Mouse (Mus musculus) kidney, embryonic 16.5 days (tissue): ENCODE measurements at regions not wholly inside any gene's neighbourhood (a gene's known extent, or its start where the extent isn't known, plus 50 kb on each side); places are given as distances from the start of the nearest gene placed in this dataset.

ENCODE experiments used
- ATAC-seq: fragments of 200-750 bp; cut with Nextera tagmentation; 2 replicates; pipeline ENCODE4 v1.8.0; 2017; ENCODE audit warnings: moderate TSS enrichment; ENCODE audit not compliant: low FRiP score, low TSS enrichment
- H3K27ac ChIP-seq: fragments of 300-500 bp; sonication (generic); 2 replicates; pipeline ENCODE4 v1.5.1; 2014; ENCODE audit warnings: low read length
- H3K27me3 ChIP-seq: fragments of 300-500 bp; sonication (generic); 2 replicates; pipeline ENCODE4 v1.6.1; 2014; ENCODE audit warnings: low read length, control low read depth, mixed read lengths; ENCODE audit not compliant: insufficient read depth
- H3K36me3 ChIP-seq: fragments of 300-500 bp; sonication (generic); 2 replicates; pipeline ENCODE4 v1.6.1; 2014; ENCODE audit warnings: low read length, control low read depth, mixed read lengths; ENCODE audit not compliant: insufficient read depth
- H3K4me1 ChIP-seq: fragments of 300-500 bp; sonication (generic); 2 replicates; pipeline ENCODE4 v1.6.1; 2014; ENCODE audit warnings: low read length, control low read depth, mixed read lengths; ENCODE audit not compliant: insufficient read depth
- H3K4me2 ChIP-seq: fragments of 300-500 bp; sonication (generic); replicated peaks from 2 replicates; pipeline ENCODE4 v1.6.1; 2014; ENCODE audit warnings: low read depth, low read length
- H3K4me3 ChIP-seq: fragments of 300-500 bp; sonication (generic); 2 replicates; pipeline ENCODE4 v1.5.1; 2014; ENCODE audit warnings: mild to moderate bottlenecking, low read length
- H3K9ac ChIP-seq: fragments of 300-500 bp; sonication (generic); replicated peaks from 2 replicates; pipeline ENCODE4 v1.6.1; 2014; ENCODE audit warnings: low read length
- H3K9me3 ChIP-seq: fragments of 300-500 bp; sonication (generic); 2 replicates; pipeline ENCODE4 v1.6.1; 2016; ENCODE audit warnings: low read length, control low read depth
- WGBS: fragments of 180-500 bp; shearing (Covaris S2); extraction: QIAGEN DNeasy Blood & Tissue Kit; methylation state at CpG from one replicate; pipeline ENCODE4 v1.1.7; 2014; 5-methylcytosine and 5-hydroxymethylcytosine counted together

GRCm38 (mm10) chr7:72601933-72602332, 295.5 kb upstream of the Mctp2 start:
- Histone ChIP-seq H3K4me1 (no peaks in the 10 kb centered on the region), H3K9ac (no peak overlapping the region), H3K36me3 (no peaks in the 10 kb centered on the region), H3K4me2 (no peak overlapping the region), H3K27ac (no peak overlapping the region), H3K27me3 (no peaks in the 10 kb centered on the region), H3K9me3 (no peaks in the 10 kb centered on the region), H3K4me3 (no peak overlapping the region)
- ATAC-seq, result no peak
- WGBS, result 87% methylated on average over 8 of the region's 8 CpGs

GRCm38 (mm10) chr7:72609791-72610190, 303.4 kb upstream of the Mctp2 start:
- Histone ChIP-seq H3K36me3 (no peaks in the 10 kb centered on the region), H3K27me3 (no peaks in the 10 kb centered on the region), H3K9me3 (no peaks in the 10 kb centered on the region), H3K9ac (no peak overlapping the region), H3K4me2 (no peak overlapping the region), H3K4me1 (no peaks in the 10 kb centered on the region), H3K4me3 (no peak overlapping the region), H3K27ac (no peak overlapping the region)
- 81% methylated on average over 3 of the region's 3 CpGs for WGBS
- no peak for ATAC-seq

GRCm38 (mm10) chr7:72615232-72615631, 308.8 kb upstream of the Mctp2 start:
- H3K9me3 ChIP-seq, result no peaks in the 10 kb centered on the region
- WGBS, result 84% methylated on average over 4 of the region's 4 CpGs
- H3K27ac ChIP-seq, result no peak overlapping the region
- no peaks in the 10 kb centered on the region for H3K36me3 ChIP-seq
- H3K4me3 ChIP-seq, result no peak overlapping the region
- ATAC-seq, result no peak
- no peak overlapping the region for H3K4me2 ChIP-seq
- H3K27me3 ChIP-seq, result no peaks in the 10 kb centered on the region
- no peak overlapping the region for H3K9ac ChIP-seq
- H3K4me1 ChIP-seq, result no peaks in the 10 kb centered on the region

GRCm38 (mm10) chr7:72627369-72627768, 321.0 kb upstream of the Mctp2 start:
- no peak for ATAC-seq
- no peak overlapping the region for H3K27ac ChIP-seq
- H3K4me1 ChIP-seq, result no peaks in the 10 kb centered on the region
- no peak overlapping the region for H3K9ac ChIP-seq
- no peaks in the 10 kb centered on the region for H3K36me3 ChIP-seq
- H3K4me2 ChIP-seq, result no peak overlapping the region
- H3K9me3 ChIP-seq, result 0 out of 2 replicates have a peak, but pooled peaks cover 3% of the 10 kb centered on the region
- WGBS, result 82% methylated on average over 4 of the region's 4 CpGs
- no peak overlapping the region for H3K4me3 ChIP-seq
- no peaks in the 10 kb centered on the region for H3K27me3 ChIP-seq

- no peak overlapping the region for H3K4me3 ChIP-seq
- no peaks in the 10 kb centered on the region for H3K9me3 ChIP-seq
- H3K36me3 ChIP-seq, result no peaks in the 10 kb centered on the region
- no peak overlapping the region for H3K4me2 ChIP-seq
- H3K4me1 ChIP-seq, result no peaks in the 10 kb centered on the region
- WGBS, result 69% methylated on average over 2 of the region's 2 CpGs
- H3K9ac ChIP-seq, result no peak overlapping the region
- no peak overlapping the region for H3K27ac ChIP-seq
- H3K27me3 ChIP-seq, result no peaks in the 10 kb centered on the region
- no peak for ATAC-seq
These were observed 333.2 kb upstream of the Mctp2 start for GRCm38 (mm10) chr7:72639566-72639965.

GRCm38 (mm10) chr7:72675018-72675417, 368.6 kb upstream of the Mctp2 start:
- no peak overlapping the region for H3K27ac ChIP-seq
- no peaks in the 10 kb centered on the region for H3K36me3 ChIP-seq
- H3K9ac ChIP-seq, result no peak overlapping the region
- no peak overlapping the region for H3K4me3 ChIP-seq
- no peaks in the 10 kb centered on the region for H3K27me3 ChIP-seq
- H3K9me3 ChIP-seq, result no peaks in the 10 kb centered on the region
- H3K4me1 ChIP-seq, result no peaks in the 10 kb centered on the region
- no peak for ATAC-seq
- WGBS, result 74% methylated on average over 6 of the region's 6 CpGs
- H3K4me2 ChIP-seq, result no peak overlapping the region

GRCm38 (mm10) chr7:72685803-72686202, 379.4 kb upstream of the Mctp2 start:
- no peak for ATAC-seq

GRCm38 (mm10) chr7:72687356-72687755, 380.9 kb upstream of the Mctp2 start:
- no peak overlapping the region for H3K4me3 ChIP-seq
- no peak overlapping the region for H3K27ac ChIP-seq
- H3K36me3 ChIP-seq, result no peaks in the 10 kb centered on the region
- 63% methylated on average over 4 of the region's 4 CpGs for WGBS
- H3K4me1 ChIP-seq, result no peaks in the 10 kb centered on the region
- ATAC-seq, result no peak
- no peak overlapping the region for H3K4me2 ChIP-seq
- no peaks in the 10 kb centered on the region for H3K27me3 ChIP-seq
- no peak overlapping the region for H3K9ac ChIP-seq
- H3K9me3 ChIP-seq, result no peaks in the 10 kb centered on the region

More at GRCm38 (mm10) chr7:72685803-72686202, 379.4 kb upstream of the Mctp2 start:
- Histone ChIP-seq H3K36me3 (no peaks in the 10 kb centered on the region), H3K4me2 (no peak overlapping the region), H3K27me3 (no peaks in the 10 kb centered on the region), H3K9me3 (no peaks in the 10 kb centered on the region), H3K27ac (no peak overlapping the region), H3K9ac (no peak overlapping the region), H3K4me3 (no peak overlapping the region), H3K4me1 (no peaks in the 10 kb centered on the region)
- WGBS, result 65% methylated on average over 2 of the region's 2 CpGs

GRCm38 (mm10) chr7:72691396-72691795, 385.0 kb upstream of the Mctp2 start:
- Histone ChIP-seq H3K9ac (no peak overlapping the region), H3K27me3 (no peaks in the 10 kb centered on the region), H3K27ac (no peak overlapping the region), H3K4me1 (no peaks in the 10 kb centered on the region), H3K9me3 (no peaks in the 10 kb centered on the region), H3K4me3 (no peak overlapping the region), H3K36me3 (no peaks in the 10 kb centered on the region), H3K4me2 (no peak overlapping the region)
- WGBS, result 84% methylated on average over 3 of the region's 3 CpGs
- ATAC-seq, result no peak

GRCm38 (mm10) chr7:72691859-72692258, 385.5 kb upstream of the Mctp2 start:
- WGBS, result 82% methylated on average over 9 of the region's 9 CpGs
- H3K27me3 ChIP-seq, result no peaks in the 10 kb centered on the region
- no peaks in the 10 kb centered on the region for H3K36me3 ChIP-seq
- H3K9me3 ChIP-seq, result no peaks in the 10 kb centered on the region
- H3K27ac ChIP-seq, result no peak overlapping the region
- H3K4me2 ChIP-seq, result no peak overlapping the region
- H3K9ac ChIP-seq, result no peak overlapping the region
- no peak overlapping the region for H3K4me3 ChIP-seq
- no peak for ATAC-seq
- H3K4me1 ChIP-seq, result no peaks in the 10 kb centered on the region

GRCm38 (mm10) chr7:72696736-72697135, 390.3 kb upstream of the Mctp2 start:
- H3K9ac ChIP-seq, result no peak overlapping the region
- H3K4me3 ChIP-seq, result no peak overlapping the region
- ATAC-seq, result no peak
- H3K27ac ChIP-seq, result no peak overlapping the region
- no peaks in the 10 kb centered on the region for H3K27me3 ChIP-seq
- H3K36me3 ChIP-seq, result no peaks in the 10 kb centered on the region
- 71% methylated on average over 3 of the region's 3 CpGs for WGBS
- H3K4me1 ChIP-seq, result no peaks in the 10 kb centered on the region
- H3K9me3 ChIP-seq, result peaks cover 3% of the 10 kb centered on the region; the same call in 1 of the 2 replicates
- H3K4me2 ChIP-seq, result no peak overlapping the region
